Mouse (Mus musculus): ENCODE results near the gene Rcc1.

DNA sequence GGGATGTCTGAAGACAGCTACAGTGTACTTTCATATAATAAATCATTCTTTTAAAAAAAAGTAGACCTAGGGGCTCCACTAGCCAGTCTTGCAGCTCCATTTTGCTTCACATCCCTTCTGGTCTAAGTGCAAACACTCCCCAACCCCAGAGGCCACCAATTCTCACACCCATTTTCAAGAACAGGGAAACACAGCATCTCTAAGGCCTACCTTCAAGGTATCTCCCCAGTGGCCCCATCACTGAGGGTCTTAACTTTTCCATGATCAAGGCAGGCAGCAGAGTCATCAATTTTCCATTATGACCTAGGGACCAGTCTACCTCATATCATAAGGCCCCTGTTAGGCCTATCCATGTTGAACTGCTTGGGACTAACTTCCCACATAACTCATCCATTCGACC, 2.0 kb downstream of the Rcc1 start:
- TF ChIP-seq CTCF (IDR thresholded peaks at IDR 0.05; ENCODE audit: low read depth): no peak
- TF ChIP-seq EP300 (IDR thresholded peaks at IDR 0.05; ENCODE audit: low read depth): no peak
